Mouse (Mus musculus): ENCODE results near the gene Edem3. TPM values are rescaled to one million over a fixed set of nuclear protein-coding genes. Genes with fewer than 3 reads are reported as not detected.
"Not testable (repeated sequence)": the region's sequence is repeated elsewhere in the genome, so short reads cannot be mapped to it uniquely, and the experiment has no call there.

The Edem3 gene
- polyA plus RNA-seq, 1 experiment from 2014 or later: 30.2 TPM

DNA sequence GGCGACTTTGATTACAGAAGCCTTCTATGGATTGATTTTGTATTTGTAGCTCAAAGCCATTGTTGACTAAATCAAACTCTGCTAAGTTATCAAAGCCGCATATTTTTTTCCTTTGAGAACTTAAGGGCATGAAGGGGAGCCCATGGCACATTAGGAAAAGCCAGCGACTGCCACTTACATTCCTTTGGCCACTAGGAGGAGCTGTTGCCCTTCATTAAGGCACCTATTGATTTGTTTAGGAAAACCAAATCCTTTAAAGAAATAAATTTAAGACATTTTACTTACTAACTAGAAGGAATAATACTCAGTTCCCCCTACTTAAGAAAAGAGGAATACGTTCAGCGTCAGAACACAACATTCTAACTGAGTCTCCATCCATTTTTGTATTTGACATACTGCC is 65.3 kb downstream of the Edem3 start:
- 35% methylated on average over 5 of the region's 5 CpGs for WGBS
- no peak for ATAC-seq (ENCODE audit: low FRiP score)
- Histone ChIP-seq H3K9ac (no peak overlapping the region), H3K4me1 (no peaks in the 10 kb centered on the region), H3K36me3 (peaks cover 17% of the 10 kb centered on the region), H3K27me3 (no peaks in the 10 kb centered on the region), H3K4me3 (no peak overlapping the region), H3K4me2 (replicated peaks) (no peak overlapping the region), H3K9me3 (replicated peaks) (no peaks in the 10 kb centered on the region), H3K27ac (no peak overlapping the region)

DNA sequence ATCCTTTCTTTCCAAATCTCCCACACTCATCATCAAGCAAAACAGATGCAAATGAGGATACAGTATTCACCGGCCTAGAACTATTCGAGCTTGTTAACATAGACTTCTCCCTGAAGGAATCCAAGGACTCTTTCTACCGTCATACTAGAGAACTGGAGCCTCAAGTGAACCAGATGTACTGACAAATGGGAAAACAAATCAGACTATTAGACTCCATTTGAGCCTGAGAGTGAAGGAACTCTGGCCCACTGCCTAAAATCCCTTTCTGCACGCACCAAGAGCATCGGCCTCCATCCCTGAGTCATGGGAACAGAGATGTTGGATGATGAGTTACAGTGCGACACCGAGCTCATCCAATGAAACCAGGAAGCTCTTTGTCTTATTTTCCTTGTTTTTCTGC is 69.9 kb downstream of the Edem3 start:
- 86% methylated on average over 7 of the region's 7 CpGs for WGBS
- H3K4me1 ChIP-seq: no peaks in the 10 kb centered on the region
- no peaks in the 10 kb centered on the region for H3K9me3 ChIP-seq (replicated peaks)
- no peaks in the 10 kb centered on the region for H3K27me3 ChIP-seq
- no peaks in the 10 kb centered on the region for H3K36me3 ChIP-seq
- no peak for ATAC-seq (ENCODE audit: low FRiP score)
- H3K9ac ChIP-seq: no peak overlapping the region
- no peak overlapping the region for H3K27ac ChIP-seq
- H3K4me3 ChIP-seq: no peak overlapping the region
- H3K4me2 ChIP-seq (replicated peaks): no peak overlapping the region

DNA sequence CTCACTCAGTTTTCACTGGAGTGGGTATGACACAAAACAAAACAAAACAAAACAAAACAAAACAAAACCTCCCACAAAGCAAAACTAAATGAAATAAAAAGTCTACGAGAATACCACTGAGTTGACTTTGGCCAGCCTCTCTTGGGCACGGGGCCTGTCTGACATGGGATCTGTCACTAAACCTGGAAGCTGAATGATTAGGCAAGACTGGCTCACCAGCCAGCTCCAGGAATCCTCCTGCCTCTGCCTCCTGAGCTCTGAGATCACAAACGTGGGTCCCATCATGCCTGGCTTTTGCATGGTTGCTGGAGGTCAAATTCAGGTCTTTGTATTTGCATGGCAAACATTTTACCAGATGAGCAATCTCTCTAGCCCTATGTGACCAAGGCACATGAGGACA is 76.6 kb downstream of the Edem3 start:
- H3K36me3 ChIP-seq: no peaks in the 10 kb centered on the region
- H3K9ac ChIP-seq: no peak overlapping the region
- H3K27ac ChIP-seq: no peak overlapping the region
- H3K4me1 ChIP-seq: no peaks in the 10 kb centered on the region
- no peak for ATAC-seq (ENCODE audit: low FRiP score)
- H3K4me2 ChIP-seq (replicated peaks): no peak overlapping the region
- 81% methylated on average over 3 of the region's 3 CpGs for WGBS
- H3K27me3 ChIP-seq: no peaks in the 10 kb centered on the region
- H3K4me3 ChIP-seq: no peak overlapping the region
- peaks cover 16% of the 10 kb centered on the region for H3K9me3 ChIP-seq (replicated peaks)

DNA sequence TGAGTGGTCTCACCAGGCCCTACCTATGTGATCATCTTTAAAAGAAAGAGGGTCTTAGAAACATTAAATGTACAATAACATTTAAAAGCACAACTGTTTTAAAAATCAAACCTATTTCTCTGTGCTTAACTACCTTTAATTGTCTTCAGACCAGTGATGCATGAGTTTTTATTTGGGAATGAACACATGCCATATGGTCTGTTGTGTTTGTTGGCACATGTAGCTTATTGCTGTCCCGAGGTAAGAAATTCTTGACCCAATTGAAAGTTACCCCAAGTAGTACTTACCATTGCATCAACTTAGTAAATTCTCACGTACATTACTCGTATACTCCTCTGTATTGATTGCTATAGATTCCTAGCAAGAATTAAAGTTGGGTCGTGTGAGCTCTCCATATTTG is 80.1 kb downstream of the Edem3 start:
- Histone ChIP-seq H3K4me2 (replicated peaks) (no peak overlapping the region), H3K27me3 (no peaks in the 10 kb centered on the region), H3K36me3 (no peaks in the 10 kb centered on the region), H3K4me3 (no peak overlapping the region), H3K27ac (no peak overlapping the region), H3K9ac (no peak overlapping the region), H3K4me1 (no peaks in the 10 kb centered on the region), H3K9me3 (replicated peaks) (peaks cover 14% of the 10 kb centered on the region)
- no peak for ATAC-seq (ENCODE audit: low FRiP score)
- WGBS: 95% methylated on average over 4 of the region's 4 CpGs

DNA sequence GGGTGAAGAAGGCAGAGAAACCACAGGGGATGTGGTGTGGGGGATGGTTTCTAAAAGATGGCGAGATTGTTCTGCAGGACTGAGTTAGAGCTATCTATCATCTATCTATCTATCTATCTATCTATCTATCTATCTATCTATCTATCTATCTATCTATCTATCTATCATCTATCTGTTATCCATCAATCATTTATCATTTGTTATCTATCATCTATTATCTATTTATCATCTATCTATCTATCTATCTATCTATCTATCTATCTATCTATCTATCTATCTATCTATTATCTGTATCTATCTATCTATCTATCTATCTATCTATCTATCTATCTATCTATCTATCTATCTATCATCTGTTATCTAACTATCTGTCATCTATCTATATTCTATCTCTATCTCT is 85.2 kb downstream of the Edem3 start:
- not testable (repeated sequence) for H3K27ac ChIP-seq; ATAC-seq (ENCODE audit: low FRiP score); H3K27me3 ChIP-seq; H3K9ac ChIP-seq; H3K4me3 ChIP-seq; H3K36me3 ChIP-seq; H3K4me1 ChIP-seq; H3K9me3 ChIP-seq (replicated peaks); H3K4me2 ChIP-seq (replicated peaks)
- 90% methylated on average over 1 of the region's 1 CpGs for WGBS

DNA sequence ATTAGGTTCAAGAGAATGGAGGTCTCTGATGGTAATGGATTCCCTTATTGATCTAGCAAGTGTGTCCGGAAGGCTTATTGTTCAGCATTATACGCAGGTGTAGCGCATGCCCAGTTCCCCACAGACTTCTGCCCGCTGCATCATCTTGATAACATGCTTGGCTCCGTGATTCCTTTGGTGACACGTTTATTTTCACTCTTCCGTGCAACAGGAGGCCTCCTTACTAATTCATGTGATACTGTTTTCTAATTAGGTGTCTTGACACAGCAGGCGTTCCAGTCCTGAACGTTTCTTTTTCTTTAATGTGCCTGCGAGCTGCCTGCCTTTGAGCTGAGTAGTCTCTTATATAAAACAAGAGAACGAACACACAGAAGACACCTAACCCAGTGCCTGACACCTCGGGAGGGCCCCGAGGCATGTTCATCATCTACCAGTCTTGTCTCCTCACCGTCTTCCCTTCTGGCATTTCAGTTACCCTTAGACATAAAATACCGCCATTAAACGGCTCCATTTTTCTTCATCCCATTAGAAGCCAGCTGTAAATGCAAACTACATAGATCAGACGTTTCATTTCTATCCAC is 90.2 kb downstream of the Edem3 start:
- Histone ChIP-seq H3K4me2 (replicated peaks) (no peak overlapping the region), H3K9me3 (replicated peaks) (no peaks in the 10 kb centered on the region), H3K36me3 (no peaks in the 10 kb centered on the region), H3K4me1 (peaks cover 9% of the 10 kb centered on the region), H3K27me3 (no peaks in the 10 kb centered on the region), H3K27ac (no peak overlapping the region), H3K4me3 (no peak overlapping the region), H3K9ac (no peak overlapping the region)
- 73% methylated on average over 17 of the region's 17 CpGs for WGBS
- no peak for ATAC-seq (ENCODE audit: low FRiP score)

DNA sequence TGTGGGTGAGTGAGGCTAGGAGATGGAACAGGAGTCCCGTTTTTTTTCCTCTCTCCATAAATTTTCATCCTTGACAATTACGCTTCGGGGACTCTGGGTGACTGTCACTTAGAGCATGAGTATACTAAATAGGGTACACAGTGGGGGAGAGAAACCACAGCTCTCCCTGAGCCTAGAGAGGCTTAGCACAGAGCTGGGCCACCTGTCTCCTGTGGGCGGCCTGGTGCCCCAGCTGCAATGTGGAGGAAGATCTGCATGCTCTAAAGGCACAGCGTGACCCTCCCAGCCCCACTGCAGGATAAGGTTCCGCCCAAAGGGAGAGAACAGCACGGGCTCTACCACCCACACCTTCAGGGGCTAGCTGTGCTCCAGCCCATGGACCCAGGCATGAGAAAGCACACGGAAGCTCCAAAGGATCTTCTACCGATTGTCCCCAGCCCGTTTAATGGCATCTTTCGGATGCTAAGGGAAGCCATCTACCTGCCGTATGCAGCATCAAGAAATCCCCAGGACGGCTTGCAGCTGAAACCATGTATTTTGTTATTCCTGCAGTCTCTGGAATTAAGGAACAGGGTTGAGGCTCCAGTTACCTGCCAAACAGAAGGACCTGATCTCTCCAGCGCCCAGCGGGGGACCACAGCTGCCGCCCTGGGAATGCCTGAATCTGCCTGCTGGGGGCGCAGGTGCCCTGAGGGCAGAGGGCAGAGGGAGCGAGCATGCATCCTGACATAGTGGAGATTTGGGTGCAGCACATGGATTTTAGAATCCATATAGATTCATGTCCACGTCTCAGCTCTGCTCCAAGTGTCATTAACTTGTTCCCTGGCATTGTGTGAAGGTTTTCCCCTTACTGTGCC is 91.0 kb downstream of the Edem3 start:
- no peak overlapping the region for H3K9ac ChIP-seq
- no peaks in the 10 kb centered on the region for H3K9me3 ChIP-seq (replicated peaks)
- peaks cover 9% of the 10 kb centered on the region for H3K4me1 ChIP-seq
- H3K27ac ChIP-seq: no peak overlapping the region
- H3K4me2 ChIP-seq (replicated peaks): no peak overlapping the region
- 57% methylated on average over 19 of the region's 19 CpGs for WGBS
- ATAC-seq (ENCODE audit: low FRiP score): no peak
- no peaks in the 10 kb centered on the region for H3K36me3 ChIP-seq
- H3K27me3 ChIP-seq: no peaks in the 10 kb centered on the region
- no peak overlapping the region for H3K4me3 ChIP-seq

DNA sequence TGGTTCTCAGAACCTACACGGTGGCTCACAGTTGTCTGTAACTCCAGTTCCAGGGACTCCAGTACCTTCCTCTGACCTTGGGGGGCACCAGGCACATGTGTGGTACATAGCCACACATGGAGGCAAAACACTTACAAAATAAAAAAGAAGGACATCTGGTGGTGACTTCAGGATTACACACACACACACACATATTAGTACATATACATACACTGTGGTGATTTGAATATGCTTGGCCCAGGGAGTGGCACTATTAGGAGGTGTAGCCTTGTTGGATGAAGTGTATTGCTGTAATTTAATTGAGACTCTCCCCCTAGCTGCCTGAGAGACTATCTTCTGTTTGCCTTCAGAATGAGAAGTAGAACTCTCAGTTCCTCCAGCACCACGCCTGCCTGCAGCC is 93.1 kb downstream of the Edem3 start:
- WGBS: 92% methylated on average over 2 of the region's 2 CpGs

DNA sequence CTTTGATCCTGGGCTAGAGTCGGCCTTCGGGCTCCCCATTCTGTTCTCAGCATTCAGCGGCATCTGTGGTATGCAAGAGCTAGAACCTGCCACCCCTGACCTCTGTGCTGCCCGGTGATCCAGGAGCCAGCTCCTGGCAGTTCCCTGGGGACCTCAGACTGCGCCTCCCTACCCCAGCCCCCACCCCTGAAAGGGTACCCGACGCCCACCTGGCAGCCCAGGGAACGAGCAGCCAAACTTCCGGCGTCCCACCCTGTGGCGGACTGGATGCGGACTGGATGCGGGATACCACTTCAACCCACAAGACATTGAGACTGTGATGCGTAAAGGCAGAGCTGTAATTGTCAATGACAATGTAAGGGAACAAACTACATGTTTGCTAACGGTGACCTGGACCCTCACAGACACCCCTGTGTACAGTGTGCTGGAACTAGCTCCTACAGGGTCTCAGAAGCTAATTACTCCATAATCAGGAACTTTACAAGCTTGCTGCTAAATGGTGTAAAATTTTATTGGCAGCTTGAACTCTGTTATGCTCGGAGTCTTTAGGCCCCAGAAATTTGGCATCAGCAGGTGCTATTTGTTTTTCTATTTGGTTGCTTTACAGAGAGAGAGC is 94.9 kb downstream of the Edem3 start:
- H3K4me2 ChIP-seq (replicated peaks): no peak overlapping the region
- no peaks in the 10 kb centered on the region for H3K36me3 ChIP-seq
- peaks cover 9% of the 10 kb centered on the region for H3K4me1 ChIP-seq
- no peak overlapping the region for H3K27ac ChIP-seq
- 79% methylated on average over 16 of the region's 16 CpGs for WGBS
- no peak overlapping the region for H3K4me3 ChIP-seq
- H3K9ac ChIP-seq: no peak overlapping the region
- no peak for ATAC-seq (ENCODE audit: low FRiP score)
- no peaks in the 10 kb centered on the region for H3K27me3 ChIP-seq
- H3K9me3 ChIP-seq (replicated peaks): no peaks in the 10 kb centered on the region

More for the DNA sequence above, 93.1 kb downstream of the Edem3 start:
- Histone ChIP-seq H3K27me3 (no peaks in the 10 kb centered on the region), H3K9ac (no peak overlapping the region), H3K4me1 (peaks cover 9% of the 10 kb centered on the region), H3K9me3 (replicated peaks) (no peaks in the 10 kb centered on the region), H3K36me3 (no peaks in the 10 kb centered on the region), H3K27ac (no peak overlapping the region), H3K4me3 (no peak overlapping the region), H3K4me2 (replicated peaks) (no peak overlapping the region)
- ATAC-seq (ENCODE audit: low FRiP score): no peak

DNA sequence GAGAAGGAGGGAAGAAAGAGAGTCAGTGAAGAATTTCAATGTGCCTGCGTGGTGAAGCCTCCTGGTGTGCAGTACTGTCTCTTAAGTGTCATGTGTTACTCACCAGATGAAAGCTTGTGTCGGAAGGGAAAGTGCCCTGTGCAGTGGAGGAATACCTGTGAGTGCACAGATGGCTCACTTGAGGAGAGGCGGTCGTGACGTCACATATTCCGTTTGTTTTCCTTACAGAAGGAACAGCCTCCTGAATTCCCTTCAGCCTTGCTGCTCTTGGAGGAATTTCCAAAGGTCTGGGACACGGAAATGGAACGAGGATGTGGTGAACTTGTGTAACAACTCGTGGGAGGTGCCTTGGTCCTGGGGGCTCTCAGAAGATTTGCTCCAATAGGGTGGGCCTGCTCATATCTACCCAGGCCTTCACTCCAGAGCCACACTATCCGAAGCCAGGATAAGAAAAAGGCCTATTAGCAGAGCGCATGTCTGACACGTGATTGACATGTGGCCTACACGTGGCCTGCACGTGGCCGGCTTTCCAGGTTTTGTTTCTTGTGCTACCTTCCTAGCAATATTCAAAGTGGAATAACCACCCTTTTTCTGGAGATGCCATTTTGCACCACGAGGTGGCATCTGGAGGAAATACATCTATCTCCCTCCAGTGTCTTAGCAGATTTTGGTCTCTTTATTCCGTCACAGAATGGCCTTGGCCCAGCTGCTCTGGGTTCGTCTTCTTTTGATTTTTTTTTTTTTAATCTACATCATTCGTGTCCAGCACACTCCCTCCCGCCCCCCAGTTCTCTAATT is 96.1 kb downstream of the Edem3 start:
- H3K4me3 ChIP-seq: no peak overlapping the region
- H3K27me3 ChIP-seq: no peaks in the 10 kb centered on the region
- no peaks in the 10 kb centered on the region for H3K36me3 ChIP-seq
- no peak overlapping the region for H3K4me2 ChIP-seq (replicated peaks)
- no peak overlapping the region for H3K9ac ChIP-seq
- no peak overlapping the region for H3K27ac ChIP-seq
- H3K9me3 ChIP-seq (replicated peaks): no peaks in the 10 kb centered on the region
- ATAC-seq (ENCODE audit: low FRiP score): no peak
- 82% methylated on average over 20 of the region's 20 CpGs for WGBS
- peaks cover 3% of the 10 kb centered on the region for H3K4me1 ChIP-seq

DNA sequence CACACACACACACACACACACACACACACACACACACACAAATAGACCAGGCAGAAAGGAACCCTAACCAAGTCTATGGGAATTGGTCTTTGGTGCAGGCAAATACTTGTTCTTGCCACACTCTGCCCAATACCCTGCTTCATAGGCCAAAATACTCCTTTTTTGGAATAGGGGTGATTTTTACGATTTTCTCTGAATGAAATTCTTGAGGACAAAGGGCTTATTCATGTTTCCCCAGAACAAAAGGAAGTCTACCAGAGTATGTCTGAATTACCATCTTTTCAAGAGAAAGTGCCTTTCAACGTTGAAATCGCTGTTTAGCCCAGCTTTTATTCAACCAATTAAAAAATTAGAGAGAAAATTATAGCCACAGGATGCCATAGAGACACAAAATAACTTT is 96.8 kb downstream of the Edem3 start:
- no peaks in the 10 kb centered on the region for H3K27me3 ChIP-seq
- no peak overlapping the region for H3K27ac ChIP-seq
- ATAC-seq (ENCODE audit: low FRiP score): no peak
- H3K4me1 ChIP-seq: no peaks in the 10 kb centered on the region
- WGBS: 26% methylated on average over 3 of the region's 3 CpGs
- H3K4me3 ChIP-seq: no peak overlapping the region
- no peak overlapping the region for H3K4me2 ChIP-seq (replicated peaks)
- H3K9me3 ChIP-seq (replicated peaks): no peaks in the 10 kb centered on the region
- H3K36me3 ChIP-seq: no peaks in the 10 kb centered on the region
- H3K9ac ChIP-seq: no peak overlapping the region

DNA sequence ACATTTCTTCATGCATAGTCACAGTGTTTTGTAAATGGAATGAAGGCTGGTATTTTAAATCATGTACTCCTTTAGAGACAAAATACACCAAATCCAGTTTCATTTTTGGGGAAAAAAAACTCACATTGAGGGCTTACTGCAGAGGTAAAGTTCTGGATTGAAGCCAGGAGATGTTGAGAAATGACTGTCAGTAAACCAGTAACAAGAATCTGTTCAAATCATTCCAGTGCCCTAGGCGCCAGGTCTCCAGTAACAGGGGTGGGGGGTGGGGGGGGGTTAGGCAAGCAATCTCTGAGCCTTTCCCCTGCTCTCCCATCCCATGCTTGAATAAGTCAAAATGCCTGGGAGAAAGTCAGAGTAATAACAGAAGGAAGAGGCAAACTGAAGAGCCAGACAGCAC is 100.4 kb downstream of the Edem3 start:
- WGBS: 73% methylated on average over 1 of the region's 1 CpGs
- H3K27me3 ChIP-seq: no peaks in the 10 kb centered on the region
- H3K4me2 ChIP-seq (replicated peaks): no peak overlapping the region
- no peak overlapping the region for H3K9ac ChIP-seq
- no peaks in the 10 kb centered on the region for H3K4me1 ChIP-seq
- no peaks in the 10 kb centered on the region for H3K36me3 ChIP-seq
- no peak for ATAC-seq (ENCODE audit: low FRiP score)
- H3K4me3 ChIP-seq: no peak overlapping the region
- H3K27ac ChIP-seq: no peak overlapping the region
- no peaks in the 10 kb centered on the region for H3K9me3 ChIP-seq (replicated peaks)
